Mouse (Mus musculus): ENCODE measurements around the gene Stk4.
A peak's percentile ranks its signal among the peaks of the same experiment; 100 is the strongest.
"Not testable (repeated sequence)": the region's sequence is repeated elsewhere in the genome, so short reads cannot be mapped to it uniquely, and the experiment has no call there.

The Stk4 gene

GRCm38 (mm10) chr2:164070142-164070764, at the start of gene Stk4:
Gene Stk4 (plus strand): TSS chr2:164070322.
- no peak for DNase-seq

- DNase-seq, result no peak
Observed at GRCm38 (mm10) chr2:164022104-164022503, 48.0 kb upstream of the Stk4 start.

- no peak for DNase-seq
Observed at GRCm38 (mm10) chr2:164025150-164025549, 45.0 kb upstream of the Stk4 start, which contains the start of gene Pabpc1l. Gene Pabpc1l (plus strand): TSS chr2:164025450.

- no peak for DNase-seq
Observed at GRCm38 (mm10) chr2:164031147-164031546, 39.0 kb upstream of the Stk4 start.

GRCm38 (mm10) chr2:164032973-164033372, 37.1 kb upstream of the Stk4 start:
- DNase-seq, result no peak

- DNase-seq, result no peak
Observed at GRCm38 (mm10) chr2:164036520-164037019, 33.6 kb upstream of the Stk4 start.

- no peak for DNase-seq
Observed at GRCm38 (mm10) chr2:164038407-164039028, 31.6 kb upstream of the Stk4 start.

GRCm38 (mm10) chr2:164040949-164041348, 29.2 kb upstream of the Stk4 start:
- no peak for DNase-seq

GRCm38 (mm10) chr2:164041523-164041922, 28.6 kb upstream of the Stk4 start:
- no peak for DNase-seq

GRCm38 (mm10) chr2:164047197-164047690, 22.9 kb upstream of the Stk4 start:
- DNase-seq, result no peak

GRCm38 (mm10) chr2:164053767-164054166, 16.4 kb upstream of the Stk4 start:
- peak; percentile 33 for DNase-seq

- no peak for DNase-seq
Observed at GRCm38 (mm10) chr2:164054671-164055070, 15.5 kb upstream of the Stk4 start.

GRCm38 (mm10) chr2:164059634-164060235, 10.4 kb upstream of the Stk4 start:
- no peak for DNase-seq

GRCm38 (mm10) chr2:164070765-164071436, 779 bp downstream of the Stk4 start, which contains the start of gene Tomm34:
Gene Tomm34 (minus strand): TSS chr2:164071169.
- peak; percentile 91 for DNase-seq

GRCm38 (mm10) chr2:164071437-164071820, 1.3 kb downstream of the Stk4 start:
- not testable (repeated sequence) for DNase-seq

GRCm38 (mm10) chr2:164072109-164072508, 2.0 kb downstream of the Stk4 start:
- no peak for DNase-seq

- no peak for DNase-seq
Observed at GRCm38 (mm10) chr2:164073120-164073519, 3.0 kb downstream of the Stk4 start.

- DNase-seq, result peak; percentile 98
Observed at GRCm38 (mm10) chr2:164073918-164074578, 3.9 kb downstream of the Stk4 start.

GRCm38 (mm10) chr2:164075088-164075487, 5.0 kb downstream of the Stk4 start:
- DNase-seq, result no peak

GRCm38 (mm10) chr2:164076874-164077425, 6.8 kb downstream of the Stk4 start:
- no peak for DNase-seq

- DNase-seq, result no peak
Observed at GRCm38 (mm10) chr2:164077875-164078274, 7.8 kb downstream of the Stk4 start.

GRCm38 (mm10) chr2:164079488-164079887, 9.4 kb downstream of the Stk4 start:
- DNase-seq, result no peak
